Mouse (Mus musculus): ENCODE data around the gene Gstm5.

DNA sequence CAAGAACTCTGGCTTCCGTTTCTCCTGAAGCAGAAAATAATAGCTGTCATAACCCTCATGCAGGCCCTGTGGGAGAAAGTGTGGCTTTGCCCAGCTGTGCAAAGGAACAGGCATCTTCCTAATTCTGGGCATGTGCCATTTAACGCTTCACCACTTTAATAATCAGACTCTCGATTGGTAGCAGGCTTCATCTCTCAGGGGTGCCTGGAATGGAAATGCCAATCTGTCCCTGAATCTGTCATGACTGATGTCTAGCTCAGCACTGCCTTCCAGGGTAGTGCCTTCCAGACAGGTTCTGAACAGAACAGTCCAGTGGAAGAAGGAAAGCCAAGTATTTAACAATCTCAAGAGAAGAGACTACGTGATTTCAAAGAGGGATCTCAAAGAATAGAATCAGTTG lies 45.6 kb downstream of the Gstm5 start:
- TF ChIP-seq GATA1 (IDR thresholded peaks at IDR 0.05; ENCODE audit: borderline replicate concordance, low read length) (no peak), FLI1 (IDR thresholded peaks at IDR 0.05; ENCODE audit: low read length) (no peak)

Measured in megakaryocyte, embryonic 14.5 days (primary cell).